Mouse (Mus musculus): ENCODE results near the gene Capn2. TPM values are rescaled to one million over a fixed set of nuclear protein-coding genes. Genes with fewer than 3 reads are reported as not detected.

Capn2 gene
- total and polyA plus RNA-seq, 3 experiments, result 0.33 TPM; not detected in 2

- ATAC-seq (ENCODE audit: extremely low read depth, insufficient number of reproducible peaks, low FRiP score, poor library complexity, severe bottlenecking) (no peak), DNase-seq (ENCODE audit: low spot score) (no peak)
- TF ChIP-seq TAL1 (conservative IDR thresholded peaks at IDR 0.05; ENCODE audit: low read depth, low read length) (no peak), CTCF (IDR thresholded peaks at IDR 0.05; ENCODE audit: low read depth, low read length) (no peak), GATA1 (IDR thresholded peaks at IDR 0.05; ENCODE audit: borderline replicate concordance, low read length) (no peak), GATA2 (IDR thresholded peaks at IDR 0.05; ENCODE audit: borderline replicate concordance, low read depth, low read length) (no peak), POLR2AphosphoS5 (IDR thresholded peaks at IDR 0.05; ENCODE audit: insufficient replicate concordance, low read depth, low read length) (no peak)
- Histone ChIP-seq H3K27me3 (ENCODE audit: insufficient read depth, low read length) (no peaks in the 10 kb centered on the region), H3K4me3 (ENCODE audit: low read depth, low read length) (no peak overlapping the region), H3K36me3 (replicated peaks) (peaks cover 59% of the 10 kb centered on the region), H3K4me1 (ENCODE audit: insufficient read depth, low read depth, low read length) (no peaks in the 10 kb centered on the region), H3K9me3 (replicated peaks) (no peaks in the 10 kb centered on the region)
Observed at GRCm38 (mm10) chr1:182458556-182458955, 58.9 kb downstream of the Capn2 start.

DNA sequence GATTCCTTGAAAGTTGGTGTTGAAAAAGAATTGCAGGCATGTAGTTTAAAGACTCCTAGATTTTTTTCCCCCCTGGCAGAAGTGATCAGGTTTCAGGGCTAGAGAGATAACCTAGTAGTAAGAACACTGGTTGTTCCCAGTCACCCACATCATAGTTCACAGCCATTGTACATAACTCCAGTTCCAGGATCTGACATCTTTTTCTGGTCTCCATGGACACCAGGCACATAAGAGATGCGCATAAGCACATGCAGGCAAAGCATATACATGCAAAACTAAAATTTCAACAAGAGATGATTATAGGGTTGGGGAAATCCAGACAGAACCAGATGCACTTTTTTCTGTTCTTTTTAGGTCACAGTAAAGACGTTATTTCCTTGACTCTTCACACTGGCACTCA lies 62.3 kb downstream of the Capn2 start:
- Histone ChIP-seq H3K9me3 (replicated peaks) (no peaks in the 10 kb centered on the region), H3K4me1 (ENCODE audit: insufficient read depth, low read depth, low read length) (no peaks in the 10 kb centered on the region), H3K4me3 (ENCODE audit: low read depth, low read length) (no peak overlapping the region), H3K36me3 (replicated peaks) (peaks cover 55% of the 10 kb centered on the region), H3K27me3 (ENCODE audit: insufficient read depth, low read length) (no peaks in the 10 kb centered on the region)
- TF ChIP-seq CTCF (IDR thresholded peaks at IDR 0.05; ENCODE audit: low read depth, low read length) (no peak), GATA1 (IDR thresholded peaks at IDR 0.05; ENCODE audit: borderline replicate concordance, low read length) (no peak)
- ATAC-seq (ENCODE audit: extremely low read depth, insufficient number of reproducible peaks, low FRiP score, poor library complexity, severe bottlenecking) (no peak), DNase-seq (ENCODE audit: low spot score) (no peak)

- ATAC-seq (ENCODE audit: extremely low read depth, insufficient number of reproducible peaks, low FRiP score, poor library complexity, severe bottlenecking) (no peak), DNase-seq (ENCODE audit: low spot score) (no peak)
- no peak overlapping the region for H3K4me3 ChIP-seq (ENCODE audit: low read depth, low read length)
- no peaks in the 10 kb centered on the region for H3K4me1 ChIP-seq (ENCODE audit: insufficient read depth, low read depth, low read length)
- no peaks in the 10 kb centered on the region for H3K9me3 ChIP-seq (replicated peaks)
- no peaks in the 10 kb centered on the region for H3K27me3 ChIP-seq (ENCODE audit: insufficient read depth, low read length)
- TF ChIP-seq POLR2AphosphoS5 (IDR thresholded peaks at IDR 0.05; ENCODE audit: insufficient replicate concordance, low read depth, low read length) (no peak), GATA2 (IDR thresholded peaks at IDR 0.05; ENCODE audit: borderline replicate concordance, low read depth, low read length) (no peak), GATA1 (IDR thresholded peaks at IDR 0.05; ENCODE audit: borderline replicate concordance, low read length) (no peak), TAL1 (conservative IDR thresholded peaks at IDR 0.05; ENCODE audit: low read depth, low read length) (no peak), CTCF (IDR thresholded peaks at IDR 0.05; ENCODE audit: low read depth, low read length) (no peak)
- peaks cover 58% of the 10 kb centered on the region for H3K36me3 ChIP-seq (replicated peaks)
Observed at GRCm38 (mm10) chr1:182452473-182452872, 64.9 kb downstream of the Capn2 start.

- TF ChIP-seq POLR2AphosphoS5 (IDR thresholded peaks at IDR 0.05; ENCODE audit: insufficient replicate concordance, low read depth, low read length), result no peak
- no peak for TF ChIP-seq TAL1 (conservative IDR thresholded peaks at IDR 0.05; ENCODE audit: low read depth, low read length)
- no peak for TF ChIP-seq GATA2 (IDR thresholded peaks at IDR 0.05; ENCODE audit: borderline replicate concordance, low read depth, low read length)
- TF ChIP-seq GATA1 (IDR thresholded peaks at IDR 0.05; ENCODE audit: borderline replicate concordance, low read length), result no peak
- no peak for TF ChIP-seq CTCF (IDR thresholded peaks at IDR 0.05; ENCODE audit: low read depth, low read length)
- Histone ChIP-seq H3K36me3 (replicated peaks) (peaks cover 72% of the 10 kb centered on the region), H3K4me3 (ENCODE audit: low read depth, low read length) (no peak overlapping the region), H3K4me1 (ENCODE audit: insufficient read depth, low read depth, low read length) (no peaks in the 10 kb centered on the region), H3K9me3 (replicated peaks) (no peaks in the 10 kb centered on the region), H3K27me3 (ENCODE audit: insufficient read depth, low read length) (no peaks in the 10 kb centered on the region)
- no peak for ATAC-seq (ENCODE audit: extremely low read depth, insufficient number of reproducible peaks, low FRiP score, poor library complexity, severe bottlenecking)
- DNase-seq (ENCODE audit: low spot score), result no peak
Observed at GRCm38 (mm10) chr1:182448276-182449035, 69.0 kb downstream of the Capn2 start.

DNA sequence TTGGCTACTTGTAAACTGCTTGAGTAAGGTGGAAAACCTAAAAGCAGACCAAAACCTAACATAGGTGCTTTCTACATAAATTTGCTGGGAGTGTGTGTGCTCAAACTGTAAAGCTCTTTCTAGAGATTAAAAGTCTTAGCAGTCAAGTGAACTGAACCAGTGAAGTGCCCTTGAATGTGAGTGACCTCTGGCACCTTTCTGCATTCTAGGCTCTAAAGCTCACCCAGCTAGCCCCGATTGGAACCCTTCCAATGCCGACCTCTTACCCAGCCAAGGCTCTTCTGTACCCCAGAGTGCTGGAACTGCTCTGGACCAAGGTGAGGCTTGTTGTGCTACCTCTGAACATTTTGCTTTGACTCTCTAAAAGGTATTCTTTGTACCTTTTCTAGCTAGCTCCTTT lies 73.3 kb downstream of the Capn2 start:
- H3K36me3 ChIP-seq (replicated peaks), result peaks cover 84% of the 10 kb centered on the region
- H3K4me1 ChIP-seq (ENCODE audit: insufficient read depth, low read depth, low read length), result no peaks in the 10 kb centered on the region
- DNase-seq (ENCODE audit: low spot score) (no peak), ATAC-seq (ENCODE audit: extremely low read depth, insufficient number of reproducible peaks, low FRiP score, poor library complexity, severe bottlenecking) (no peak)
- H3K9me3 ChIP-seq (replicated peaks), result no peaks in the 10 kb centered on the region
- H3K4me3 ChIP-seq (ENCODE audit: low read depth, low read length), result no peak overlapping the region
- no peak for TF ChIP-seq GATA2 (IDR thresholded peaks at IDR 0.05; ENCODE audit: borderline replicate concordance, low read depth, low read length)
- TF ChIP-seq TAL1 (conservative IDR thresholded peaks at IDR 0.05; ENCODE audit: low read depth, low read length), result no peak
- TF ChIP-seq GATA1 (IDR thresholded peaks at IDR 0.05; ENCODE audit: borderline replicate concordance, low read length), result no peak
- no peak for TF ChIP-seq POLR2AphosphoS5 (IDR thresholded peaks at IDR 0.05; ENCODE audit: insufficient replicate concordance, low read depth, low read length)
- no peak for TF ChIP-seq CTCF (IDR thresholded peaks at IDR 0.05; ENCODE audit: low read depth, low read length)
- no peaks in the 10 kb centered on the region for H3K27me3 ChIP-seq (ENCODE audit: insufficient read depth, low read length)

GRCm38 (mm10) chr1:182441791-182442473 lies 75.5 kb downstream of the Capn2 start:
- Histone ChIP-seq H3K9me3 (replicated peaks) (no peaks in the 10 kb centered on the region), H3K36me3 (replicated peaks) (peaks cover 82% of the 10 kb centered on the region), H3K27me3 (ENCODE audit: insufficient read depth, low read length) (no peaks in the 10 kb centered on the region), H3K4me1 (ENCODE audit: insufficient read depth, low read depth, low read length) (no peaks in the 10 kb centered on the region), H3K4me3 (ENCODE audit: low read depth, low read length) (no peak overlapping the region)
- no peak for ATAC-seq (ENCODE audit: extremely low read depth, insufficient number of reproducible peaks, low FRiP score, poor library complexity, severe bottlenecking)
- TF ChIP-seq GATA1 (IDR thresholded peaks at IDR 0.05; ENCODE audit: borderline replicate concordance, low read length), result no peak
- TF ChIP-seq GATA2 (IDR thresholded peaks at IDR 0.05; ENCODE audit: borderline replicate concordance, low read depth, low read length), result no peak
- no peak for TF ChIP-seq TAL1 (conservative IDR thresholded peaks at IDR 0.05; ENCODE audit: low read depth, low read length)
- TF ChIP-seq CTCF (IDR thresholded peaks at IDR 0.05; ENCODE audit: low read depth, low read length), result no peak
- no peak for TF ChIP-seq POLR2AphosphoS5 (IDR thresholded peaks at IDR 0.05; ENCODE audit: insufficient replicate concordance, low read depth, low read length)
- DNase-seq (ENCODE audit: low spot score), result no peak
